Mouse (Mus musculus) cerebellum, adult 18-20 months (tissue): Measurements from ENCODE around the gene Ap3b1.

Experiments
- DNase-seq, 2 experiments: peaks; one replicate each; pipeline ENCODE4 v3.0.0; 2021

Gene Ap3b1

GRCm38 (mm10) chr13:94596386-94597033, 237.8 kb downstream of the Ap3b1 start:
- DNase-seq: no peak

- no peak for DNase-seq
Observed at GRCm38 (mm10) chr13:94599718-94600117, 241.0 kb downstream of the Ap3b1 start.

- no peak for DNase-seq
Observed at GRCm38 (mm10) chr13:94607035-94607860, 248.5 kb downstream of the Ap3b1 start.

- no peak for DNase-seq
Observed at GRCm38 (mm10) chr13:94607861-94608223, 249.1 kb downstream of the Ap3b1 start.

GRCm38 (mm10) chr13:94608420-94608831, 249.7 kb downstream of the Ap3b1 start:
- DNase-seq: no peak

- DNase-seq: no peak
Observed at GRCm38 (mm10) chr13:94608947-94609346, 250.2 kb downstream of the Ap3b1 start.
